Mouse (Mus musculus) embryonic facial prominence, embryonic 12.5 days (tissue): ENCODE data around the gene Tmem135. TPM values are rescaled to one million over a fixed set of nuclear protein-coding genes. Genes with fewer than 3 reads are reported as not detected.
A peak's percentile ranks its signal among the peaks of the same experiment; 100 is the strongest.
"Not testable (repeated sequence)": the region's sequence is repeated elsewhere in the genome, so short reads cannot be mapped to it uniquely, and the experiment has no call there.

Experiments used
- ATAC-seq: fragments of 200-750 bp; cut with Nextera tagmentation; 2 replicates; pipeline ENCODE4 v1.8.0; 2017; ENCODE audit not compliant: insufficient number of reproducible peaks, insufficient read depth, low FRiP score, low TSS enrichment
- H3K27ac ChIP-seq: fragments of 300-500 bp; sonication (generic); 2 replicates; pipeline ENCODE4 v1.5.1; 2016; ENCODE audit warnings: mild to moderate bottlenecking
- H3K27me3 ChIP-seq: fragments of 300-500 bp; sonication (generic); 2 replicates; pipeline ENCODE4 v1.6.1; 2016; ENCODE audit warnings: mild to moderate bottlenecking, moderate library complexity
- H3K36me3 ChIP-seq: fragments of 300-500 bp; sonication (generic); 2 replicates; pipeline ENCODE4 v1.6.1; 2016; ENCODE audit warnings: mild to moderate bottlenecking
- H3K4me1 ChIP-seq: fragments of 300-500 bp; sonication (generic); 2 replicates; pipeline ENCODE4 v1.6.1; 2016
- H3K4me2 ChIP-seq: fragments of 300-500 bp; sonication (generic); replicated peaks from 2 replicates; pipeline ENCODE4 v1.6.1; 2016; ENCODE audit warnings: mild to moderate bottlenecking, moderate library complexity
- H3K4me3 ChIP-seq: fragments of 300-500 bp; sonication (generic); 2 replicates; pipeline ENCODE4 v1.5.1; 2016; ENCODE audit warnings: mild to moderate bottlenecking
- H3K9ac ChIP-seq: fragments of 300-500 bp; sonication (generic); 2 replicates; pipeline ENCODE4 v1.6.1; 2016; ENCODE audit warnings: mild to moderate bottlenecking, moderate library complexity
- H3K9me3 ChIP-seq: fragments of 300-500 bp; sonication (generic); 2 replicates; pipeline ENCODE4 v1.6.1; 2016; ENCODE audit warnings: mild to moderate bottlenecking, moderate library complexity
- WGBS: fragments of 180-500 bp; shearing (Covaris S2); methylation state at CpG from one replicate; pipeline ENCODE4 v1.1.7; 2016; 5-methylcytosine and 5-hydroxymethylcytosine counted together
- polyA plus RNA-seq: library from polyadenylated mRNA; unstranded; fragments of >200 nt; fragmentation: Nextera tagmentation; extraction: Ambion mirVana; gene quantifications from 2 replicates; pipeline ENCODE4 v1.2.1, GENCODE M21; 2016

The Tmem135 gene
- polyA plus RNA-seq, 1 experiment from 2014 or later: 23.0 TPM

DNA sequence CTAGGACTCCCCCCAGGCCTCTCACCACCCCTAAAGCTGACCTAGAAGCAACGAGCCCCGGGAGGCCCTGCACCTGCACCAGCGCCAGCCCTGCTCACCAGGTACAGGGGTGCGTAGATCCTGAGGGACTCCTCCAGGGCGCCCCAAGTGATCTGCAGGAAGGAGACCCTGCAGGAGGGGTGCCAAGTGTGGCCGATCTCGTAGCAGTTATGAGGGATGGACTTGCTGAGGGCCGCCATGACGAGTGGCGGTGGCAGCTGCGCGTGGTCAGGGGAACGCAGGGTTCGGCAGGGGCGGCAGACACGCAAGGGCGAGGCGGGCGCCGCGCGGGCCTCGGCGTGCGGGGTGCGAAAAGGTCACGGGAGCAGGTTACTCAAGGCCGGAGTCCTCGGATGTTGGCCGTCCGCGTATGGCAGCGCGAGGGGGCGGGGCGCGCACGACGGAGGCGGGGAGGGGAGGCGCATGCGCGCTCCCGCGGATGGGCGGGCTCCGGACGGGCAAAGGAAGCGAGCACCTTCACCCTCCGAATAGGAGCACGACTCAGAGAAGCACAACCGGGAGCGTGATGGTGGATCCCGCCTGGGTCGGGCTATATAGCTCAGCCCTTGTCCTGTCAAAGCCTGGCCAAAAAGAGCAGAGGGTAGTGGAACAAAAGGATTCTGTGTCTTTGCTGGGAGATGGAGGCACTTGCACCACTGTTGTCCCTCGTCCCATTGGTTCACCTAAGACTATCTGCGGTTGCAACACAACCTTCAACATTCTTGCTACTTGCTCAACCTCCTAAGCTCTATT lies 65.5 kb downstream of the Tmem135 start:
- Histone ChIP-seq H3K4me3 (peak overlapping the region; percentile 98), H3K27ac (peak overlapping the region; percentile 46; the same call in 1 of the 2 replicates), H3K4me2 (peak overlapping the region; percentile 86), H3K36me3 (no peaks in the 10 kb centered on the region), H3K27me3 (no peaks in the 10 kb centered on the region), H3K9ac (peak overlapping the region; percentile 92), H3K9me3 (no peaks in the 10 kb centered on the region), H3K4me1 (peaks cover 16% of the 10 kb centered on the region)
- ATAC-seq: peak; percentile 89
- under 1% methylated on average over 57 of the region's 57 CpGs for WGBS

DNA sequence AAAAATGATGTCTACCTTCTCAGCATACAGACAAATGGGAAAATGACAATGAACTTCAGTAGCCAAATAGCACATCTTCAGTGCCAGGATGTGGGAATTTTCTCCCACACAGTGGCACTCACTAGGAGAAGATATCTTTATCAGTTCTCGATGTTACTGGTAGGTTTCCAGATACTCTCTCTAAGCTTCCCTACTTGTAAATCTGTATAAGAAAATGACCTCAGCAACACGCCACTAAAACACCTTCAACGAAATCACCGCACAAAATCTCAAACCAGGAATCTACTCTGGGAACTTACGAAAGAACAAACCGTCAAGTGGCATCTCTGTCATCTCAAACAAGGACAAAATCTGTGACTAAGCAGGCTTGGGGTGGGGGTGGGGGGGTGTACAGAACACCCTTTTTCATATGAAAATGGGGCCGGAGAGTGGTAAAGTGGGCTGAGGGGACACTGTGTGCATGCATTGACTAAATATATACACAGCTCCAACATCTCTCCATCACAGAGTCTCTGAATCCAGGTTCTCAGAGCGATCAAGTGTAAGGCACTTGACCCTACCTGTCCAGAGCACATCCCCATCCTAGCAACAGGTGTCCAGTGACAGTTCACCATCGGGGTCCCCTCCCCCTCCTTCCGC lies 66.2 kb downstream of the Tmem135 start:
- H3K27ac ChIP-seq: no peak overlapping the region

DNA sequence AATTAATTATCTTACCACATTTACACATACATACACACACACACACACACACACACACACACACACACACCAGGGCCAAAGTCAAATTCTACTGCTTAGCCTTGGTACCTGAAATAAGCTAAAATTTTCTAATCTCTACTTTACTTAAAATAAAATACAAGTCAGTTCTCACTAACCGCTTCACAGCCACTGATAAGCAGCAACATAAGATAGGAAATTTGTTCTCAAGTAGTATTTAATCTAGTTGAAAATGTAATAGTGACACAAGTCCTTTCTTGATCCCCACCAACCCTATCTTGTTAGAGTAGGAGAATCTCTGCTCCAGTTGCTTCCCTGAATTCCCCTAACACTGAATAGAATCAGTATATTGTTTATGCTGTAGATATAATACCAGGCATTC lies 67.6 kb downstream of the Tmem135 start:
- Histone ChIP-seq H3K4me3 (no peak overlapping the region), H3K27me3 (no peaks in the 10 kb centered on the region), H3K36me3 (no peaks in the 10 kb centered on the region; the same call in 1 of the 2 replicates), H3K9ac (no peak overlapping the region), H3K9me3 (no peaks in the 10 kb centered on the region), H3K4me1 (peaks cover 16% of the 10 kb centered on the region), H3K27ac (no peak overlapping the region), H3K4me2 (no peak overlapping the region)
- ATAC-seq: no peak
- WGBS: 96% methylated on average over 1 of the region's 1 CpGs

More for the DNA sequence above, 66.2 kb downstream of the Tmem135 start:
- Histone ChIP-seq H3K9me3 (no peaks in the 10 kb centered on the region), H3K4me1 (peaks cover 16% of the 10 kb centered on the region), H3K4me2 (peak overlapping the region; percentile 86), H3K36me3 (no peaks in the 10 kb centered on the region), H3K4me3 (peak overlapping the region; percentile 98), H3K27me3 (no peaks in the 10 kb centered on the region), H3K9ac (peak overlapping the region; percentile 92)
- peak; percentile 14; the same call in 1 of the 2 replicates for ATAC-seq
- 45% methylated on average over 10 of the region's 10 CpGs for WGBS

GRCm38 (mm10) chr7:89335316-89335715 lies 68.7 kb downstream of the Tmem135 start:
- Histone ChIP-seq H3K27me3 (no peaks in the 10 kb centered on the region), H3K4me1 (peaks cover 16% of the 10 kb centered on the region), H3K36me3 (peaks cover 3% of the 10 kb centered on the region; the same call in 1 of the 2 replicates), H3K9ac (no peak overlapping the region), H3K27ac (no peak overlapping the region), H3K4me3 (no peak overlapping the region), H3K4me2 (no peak overlapping the region), H3K9me3 (0 out of 2 replicates have a peak, but pooled peaks cover 4% of the 10 kb centered on the region)
- no peak for ATAC-seq

DNA sequence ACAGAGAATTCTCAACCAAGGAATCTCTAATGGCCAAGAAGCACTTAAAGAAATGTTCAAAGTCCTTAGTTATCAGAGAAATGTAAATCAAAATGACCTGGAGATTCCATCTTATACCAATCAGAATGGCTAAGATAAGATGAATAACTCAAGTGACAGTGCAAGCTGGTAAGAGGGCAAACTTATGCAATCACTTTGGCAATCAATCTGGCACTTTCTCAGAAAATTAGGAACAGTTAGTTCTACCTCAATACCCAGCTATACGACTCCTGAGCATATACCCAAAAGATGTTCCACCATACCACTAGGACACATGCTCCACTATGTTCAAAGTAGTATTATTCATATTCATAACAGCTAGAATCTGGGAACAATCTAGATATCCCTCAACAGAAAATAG lies 74.1 kb downstream of the Tmem135 start:
- Histone ChIP-seq H3K4me2 (no peak overlapping the region), H3K27me3 (no peaks in the 10 kb centered on the region), H3K9me3 (0 out of 2 replicates have a peak, but pooled peaks cover 4% of the 10 kb centered on the region), H3K27ac (no peak overlapping the region), H3K9ac (no peak overlapping the region), H3K4me3 (no peak overlapping the region), H3K4me1 (no peaks in the 10 kb centered on the region), H3K36me3 (peaks cover 3% of the 10 kb centered on the region; the same call in 1 of the 2 replicates)
- 93% methylated on average over 1 of the region's 1 CpGs for WGBS
- no peak for ATAC-seq

DNA sequence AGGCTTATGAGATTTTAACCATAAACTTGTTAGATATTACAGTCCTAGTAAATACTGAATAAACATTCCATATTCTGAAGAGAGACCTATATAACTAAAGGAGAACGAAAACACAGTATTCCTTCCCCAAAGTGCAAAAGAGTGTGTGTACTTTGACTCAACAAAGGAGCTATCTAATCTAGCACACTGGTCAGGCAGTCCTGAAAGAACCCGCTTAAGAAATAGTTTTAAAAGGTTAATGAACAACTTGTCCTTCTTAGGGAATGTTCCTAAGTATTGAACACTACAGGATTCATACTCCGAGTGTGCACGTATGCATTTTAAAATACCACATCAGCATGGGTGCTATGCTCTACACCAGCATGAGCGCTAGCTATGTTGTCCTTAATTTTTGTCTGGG lies 76.3 kb downstream of the Tmem135 start:
- no peak overlapping the region for H3K27ac ChIP-seq
- ATAC-seq: no peak
- H3K36me3 ChIP-seq: peaks cover 3% of the 10 kb centered on the region; the same call in 1 of the 2 replicates
- H3K4me1 ChIP-seq: no peaks in the 10 kb centered on the region
- no peak overlapping the region for H3K4me2 ChIP-seq
- no peaks in the 10 kb centered on the region for H3K27me3 ChIP-seq
- 94% methylated on average over 5 of the region's 5 CpGs for WGBS
- H3K4me3 ChIP-seq: no peak overlapping the region
- H3K9ac ChIP-seq: no peak overlapping the region
- H3K9me3 ChIP-seq: 0 out of 2 replicates have a peak, but pooled peaks cover 4% of the 10 kb centered on the region

- Histone ChIP-seq H3K36me3 (peaks cover 3% of the 10 kb centered on the region; the same call in 1 of the 2 replicates), H3K4me3 (no peak overlapping the region), H3K9ac (no peak overlapping the region), H3K4me1 (no peaks in the 10 kb centered on the region), H3K4me2 (no peak overlapping the region), H3K27me3 (no peaks in the 10 kb centered on the region), H3K27ac (no peak overlapping the region), H3K9me3 (0 out of 2 replicates have a peak, but pooled peaks cover 4% of the 10 kb centered on the region)
- no peak for ATAC-seq
- WGBS: 75% methylated on average over 4 of the region's 4 CpGs
These were observed 77.3 kb downstream of the Tmem135 start for GRCm38 (mm10) chr7:89326761-89327160.

DNA sequence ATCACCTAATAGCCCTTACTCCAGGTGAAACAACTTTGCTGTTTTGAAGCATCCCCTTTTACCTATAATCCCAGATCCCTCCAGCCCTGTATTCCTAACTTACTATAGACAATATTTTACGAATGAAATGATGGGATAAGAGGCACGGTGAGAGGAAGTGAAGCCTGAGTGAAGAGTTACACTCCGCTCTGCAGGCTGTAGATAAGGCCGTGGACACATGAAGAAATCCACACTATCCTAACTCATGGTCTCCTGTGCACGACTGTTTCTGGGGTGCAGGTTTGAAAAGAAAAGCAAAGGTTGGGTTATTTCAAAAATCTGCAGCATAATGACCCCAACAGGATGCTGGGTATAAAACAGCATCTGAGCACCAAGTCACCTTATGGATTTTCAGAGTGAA lies 77.8 kb downstream of the Tmem135 start:
- H3K27ac ChIP-seq: no peak overlapping the region
- ATAC-seq: no peak
- 0 out of 2 replicates have a peak, but pooled peaks cover 4% of the 10 kb centered on the region for H3K9me3 ChIP-seq
- H3K4me2 ChIP-seq: no peak overlapping the region
- no peaks in the 10 kb centered on the region for H3K27me3 ChIP-seq
- H3K4me1 ChIP-seq: no peaks in the 10 kb centered on the region
- no peak overlapping the region for H3K9ac ChIP-seq
- H3K36me3 ChIP-seq: peaks cover 3% of the 10 kb centered on the region; the same call in 1 of the 2 replicates
- 91% methylated on average over 5 of the region's 5 CpGs for WGBS
- H3K4me3 ChIP-seq: no peak overlapping the region

GRCm38 (mm10) chr7:89322741-89323140 lies 81.3 kb downstream of the Tmem135 start:
- not testable (repeated sequence) for H3K4me3 ChIP-seq, H3K27me3 ChIP-seq, H3K4me2 ChIP-seq, H3K9ac ChIP-seq, H3K36me3 ChIP-seq, H3K4me1 ChIP-seq, H3K27ac ChIP-seq, H3K9me3 ChIP-seq, ATAC-seq
- WGBS: 85% methylated on average over 4 of the region's 4 CpGs

DNA sequence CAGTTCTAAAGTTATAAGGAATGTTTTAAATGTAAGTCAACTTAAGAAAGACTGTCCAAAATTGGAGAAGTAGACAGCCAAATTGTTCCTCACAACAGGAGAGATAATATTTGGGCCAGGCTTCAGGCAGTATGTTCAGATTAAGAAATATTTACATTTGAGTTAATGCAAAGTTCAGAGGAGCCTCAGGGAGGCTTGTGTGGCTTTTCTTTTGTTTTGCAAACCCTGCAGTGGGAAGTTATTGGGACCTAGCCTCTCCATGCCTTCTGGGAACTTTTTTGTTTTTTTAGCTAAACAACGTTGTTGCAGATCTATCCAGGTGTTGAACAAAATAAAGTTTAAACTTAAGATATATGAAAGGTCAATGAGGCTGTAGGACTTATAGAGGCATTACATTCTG lies 84.7 kb downstream of the Tmem135 start:
- Histone ChIP-seq H3K36me3 (no peaks in the 10 kb centered on the region), H3K9me3 (no peaks in the 10 kb centered on the region), H3K4me3 (no peak overlapping the region), H3K27me3 (no peaks in the 10 kb centered on the region), H3K27ac (no peak overlapping the region), H3K9ac (no peak overlapping the region), H3K4me1 (no peaks in the 10 kb centered on the region), H3K4me2 (no peak overlapping the region)
- 83% methylated on average over 1 of the region's 1 CpGs for WGBS
- ATAC-seq: no peak

DNA sequence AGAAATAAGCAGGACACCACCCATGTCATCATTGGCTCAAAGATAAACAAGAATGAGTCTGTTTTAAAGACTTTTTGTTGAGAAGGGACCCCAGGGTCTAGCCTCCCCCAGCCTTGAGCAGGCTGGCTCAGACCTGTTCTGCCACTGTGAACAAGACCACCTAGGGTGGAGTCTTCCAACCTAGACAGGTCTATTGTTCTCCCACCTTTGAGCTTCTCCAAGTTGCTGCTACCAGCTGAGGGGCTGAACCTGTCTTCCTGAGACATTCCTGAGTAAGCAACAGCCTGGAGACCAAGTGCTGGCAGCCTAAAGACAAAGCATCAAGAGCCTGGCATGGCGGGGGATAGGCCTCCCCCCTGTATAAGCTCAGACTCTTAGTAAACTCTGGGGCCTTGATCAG lies 86.9 kb downstream of the Tmem135 start:
- ATAC-seq, H3K4me3 ChIP-seq, H3K9ac ChIP-seq, H3K9me3 ChIP-seq, H3K27ac ChIP-seq, H3K4me1 ChIP-seq, H3K36me3 ChIP-seq, H3K27me3 ChIP-seq, H3K4me2 ChIP-seq: not testable (repeated sequence)
- WGBS: 86% methylated on average over 1 of the region's 1 CpGs

DNA sequence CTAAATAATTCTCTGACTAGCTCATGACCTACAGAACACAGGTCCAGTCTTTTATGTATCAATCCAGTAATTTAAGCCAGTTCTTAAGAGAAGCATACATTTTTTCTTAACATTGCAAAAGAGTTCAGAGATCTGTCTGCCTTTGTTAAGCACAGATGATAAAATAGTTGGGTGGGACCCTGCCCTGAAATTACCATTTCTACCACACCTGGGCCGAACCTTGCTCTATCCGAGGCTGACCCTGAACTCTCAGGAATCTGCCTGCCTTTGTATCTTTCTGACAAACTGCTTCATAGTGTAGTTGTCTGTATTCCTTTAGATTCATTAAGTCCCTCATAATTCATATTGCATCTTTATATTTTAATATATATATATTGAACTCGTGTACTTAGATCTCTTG lies 87.9 kb downstream of the Tmem135 start:
- Histone ChIP-seq H3K27me3 (no peaks in the 10 kb centered on the region), H3K36me3 (peaks cover 4% of the 10 kb centered on the region; the same call in 1 of the 2 replicates), H3K4me2 (no peak overlapping the region), H3K27ac (no peak overlapping the region), H3K9me3 (no peaks in the 10 kb centered on the region; the same call in 1 of the 2 replicates), H3K9ac (no peak overlapping the region), H3K4me1 (no peaks in the 10 kb centered on the region), H3K4me3 (no peak overlapping the region)
- 90% methylated on average over 3 of the region's 3 CpGs for WGBS
- no peak for ATAC-seq
